Mouse (Mus musculus) neural tube, embryonic 12.5 days (tissue): ENCODE results near the gene Krit1. TPM values are rescaled to one million over a fixed set of nuclear protein-coding genes. Genes with fewer than 3 reads are reported as not detected.
A peak's percentile ranks its signal among the peaks of the same experiment; 100 is the strongest.
"Not testable (repeated sequence)": the region's sequence is repeated elsewhere in the genome, so short reads cannot be mapped to it uniquely, and the experiment has no call there.

Source experiments
- ATAC-seq: fragments of 200-750 bp; cut with Nextera tagmentation; 2 replicates; pipeline ENCODE4 v1.8.0; 2017; ENCODE audit warnings: low read depth, mild to moderate bottlenecking, moderate TSS enrichment, moderate library complexity; ENCODE audit not compliant: low FRiP score
- H3K27ac ChIP-seq: fragments of 300-500 bp; sonication (generic); 2 replicates; pipeline ENCODE4 v1.5.1; 2016
- H3K27me3 ChIP-seq: fragments of 300-500 bp; sonication (generic); replicated peaks from 2 replicates; pipeline ENCODE4 v1.6.1; 2016; ENCODE audit warnings: mild to moderate bottlenecking
- H3K36me3 ChIP-seq: fragments of 300-500 bp; sonication (generic); 2 replicates; pipeline ENCODE4 v1.6.1; 2016; ENCODE audit warnings: mild to moderate bottlenecking
- H3K4me1 ChIP-seq: fragments of 300-500 bp; sonication (generic); 2 replicates; pipeline ENCODE4 v1.6.1; 2016
- H3K4me2 ChIP-seq: fragments of 300-500 bp; sonication (generic); replicated peaks from 2 replicates; pipeline ENCODE4 v1.6.1; 2016; ENCODE audit warnings: mild to moderate bottlenecking
- H3K4me3 ChIP-seq: fragments of 300-500 bp; sonication (generic); 2 replicates; pipeline ENCODE4 v1.5.1; 2016
- H3K9ac ChIP-seq: fragments of 300-500 bp; sonication (generic); 2 replicates; pipeline ENCODE4 v1.6.1; 2016; ENCODE audit warnings: mild to moderate bottlenecking
- H3K9me3 ChIP-seq: fragments of 300-500 bp; sonication (generic); 2 replicates; pipeline ENCODE4 v1.6.1; 2016; ENCODE audit warnings: mild to moderate bottlenecking
- WGBS: fragments of 180-500 bp; shearing (Covaris S2); methylation state at CpG from one replicate; pipeline ENCODE4 v1.1.7; 2016; 5-methylcytosine and 5-hydroxymethylcytosine counted together
- polyA plus RNA-seq: library from polyadenylated mRNA; unstranded; fragments of >200 nt; fragmentation: Nextera tagmentation; extraction: Ambion mirVana; gene quantifications from 2 replicates; pipeline ENCODE4 v1.2.1, GENCODE M21; 2016

The Krit1 gene
- polyA plus RNA-seq: 69.4 and 73.5 TPM in 2 replicates

DNA sequence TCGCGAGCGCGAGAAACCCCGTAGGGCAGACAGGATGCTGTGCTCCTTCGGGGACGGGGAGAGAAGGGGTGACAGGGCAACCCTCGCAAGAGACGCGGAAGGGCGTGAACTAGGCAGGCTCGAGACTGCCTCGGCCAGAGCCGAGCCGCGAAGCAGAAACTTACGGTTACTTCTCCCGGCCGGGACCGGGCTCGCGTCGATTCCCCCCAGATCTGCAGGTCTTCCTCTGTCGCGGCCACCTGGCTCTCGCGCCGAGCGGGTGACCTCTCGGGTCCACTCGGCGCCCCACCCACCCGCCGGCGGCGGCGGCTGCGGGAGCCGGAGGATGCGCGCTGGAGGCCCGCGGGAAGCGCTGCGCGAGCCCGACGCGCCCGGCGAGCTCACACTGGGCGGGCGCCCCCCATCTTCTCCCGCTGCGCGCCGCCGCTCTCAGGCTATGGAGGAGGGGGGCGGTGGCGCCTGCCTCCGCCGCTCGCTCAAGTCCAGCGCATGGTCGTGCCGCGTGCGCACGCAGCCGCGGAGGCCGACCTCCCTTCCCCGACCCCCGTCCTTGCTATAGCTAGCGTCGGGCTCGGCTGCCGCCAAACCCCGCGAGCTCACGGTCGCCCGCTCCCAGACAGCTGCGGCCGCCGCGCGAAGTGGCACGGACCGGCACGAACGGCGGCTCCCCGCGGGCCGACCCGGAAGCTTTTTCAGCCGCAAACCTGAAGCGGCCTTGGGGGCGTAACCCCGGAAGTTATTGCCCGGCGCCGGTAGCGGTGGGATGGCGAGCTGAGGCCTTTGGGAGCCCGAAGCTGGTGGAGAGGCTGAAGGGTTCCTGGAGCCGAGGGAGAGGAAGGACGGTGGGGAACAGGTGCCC is at the start of gene Krit1, which contains the start of gene Ankib1:
TSS of gene Krit1 (plus strand) at position 752 of the 859 bp plus-strand sequence.
TSS of gene Ankib1 (minus strand) at position 493 of the 859 bp plus-strand sequence.
- no peaks in the 10 kb centered on the region for H3K9me3 ChIP-seq
- peak within 1 kb of the TSS; percentile 86 for H3K4me3 ChIP-seq
- H3K27me3 ChIP-seq: no peaks in the 10 kb centered on the region
- H3K9ac ChIP-seq: peak within 1 kb of the TSS; percentile 88
- no peaks in the 10 kb centered on the region for H3K36me3 ChIP-seq
- peaks cover 5% of the 10 kb centered on the region for H3K4me1 ChIP-seq
- WGBS: under 1% methylated on average over 105 of the region's 109 CpGs
- H3K4me2 ChIP-seq: peak within 1 kb of the TSS; percentile 82
- peak; percentile 95 for ATAC-seq
- peak within 1 kb of the TSS; percentile 88 for H3K27ac ChIP-seq

DNA sequence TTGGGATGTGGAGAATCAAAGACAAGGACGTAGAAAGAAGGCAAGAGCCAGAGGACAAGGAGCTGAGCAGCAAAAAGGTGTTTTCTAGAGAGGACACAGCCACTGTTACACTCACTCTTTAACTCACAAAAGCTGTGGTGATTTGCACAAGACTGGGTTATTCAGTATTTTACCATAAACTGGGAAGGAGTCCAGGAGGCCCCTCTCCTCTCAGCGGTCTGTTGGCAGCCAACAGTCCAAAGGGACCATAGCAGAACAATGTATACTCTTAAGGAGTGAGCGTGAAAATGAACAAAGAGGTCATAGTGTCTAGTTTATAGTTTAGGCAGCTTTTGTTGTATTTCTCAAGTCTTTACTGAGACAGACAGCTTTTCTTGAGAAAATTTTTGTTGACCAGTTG is 31.5 kb upstream of the Krit1 start:
- H3K36me3 ChIP-seq: peaks cover 6% of the 10 kb centered on the region; the same call in 1 of the 2 replicates
- H3K27ac ChIP-seq: no peak overlapping the region
- 68% methylated on average over 3 of the region's 3 CpGs for WGBS

DNA sequence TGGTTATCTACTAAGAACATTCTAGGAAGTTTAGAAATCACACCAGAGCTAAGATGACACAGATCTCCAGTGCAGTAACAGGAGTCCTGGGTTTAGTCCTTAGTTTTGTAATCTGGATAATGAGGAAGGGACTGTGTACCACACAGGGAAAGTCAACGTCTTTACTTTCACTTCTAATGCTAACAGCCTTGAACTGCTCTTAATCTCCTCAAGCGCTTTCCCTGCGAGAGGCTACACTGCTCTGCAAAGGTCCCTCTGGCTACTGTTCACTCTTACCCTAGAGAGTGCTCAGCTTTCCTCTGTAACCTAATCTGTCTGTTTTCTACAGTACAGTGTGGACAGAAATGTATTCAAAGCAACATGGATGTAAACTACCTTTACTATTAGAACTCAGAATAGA is 31.0 kb upstream of the Krit1 start:
- Histone ChIP-seq H3K9ac (no peak overlapping the region), H3K27me3 (no peaks in the 10 kb centered on the region), H3K4me1 (no peaks in the 10 kb centered on the region), H3K27ac (no peak overlapping the region), H3K36me3 (peaks cover 3% of the 10 kb centered on the region; the same call in 1 of the 2 replicates), H3K4me3 (no peak overlapping the region), H3K4me2 (no peak overlapping the region), H3K9me3 (no peaks in the 10 kb centered on the region)
- 75% methylated on average over 3 of the region's 3 CpGs for WGBS
- no peak for ATAC-seq

More for the DNA sequence above, 31.5 kb upstream of the Krit1 start:
- H3K9ac ChIP-seq: no peak overlapping the region
- H3K9me3 ChIP-seq: no peaks in the 10 kb centered on the region
- no peak overlapping the region for H3K4me2 ChIP-seq
- H3K4me1 ChIP-seq: no peaks in the 10 kb centered on the region
- ATAC-seq: no peak
- H3K4me3 ChIP-seq: no peak overlapping the region
- no peaks in the 10 kb centered on the region for H3K27me3 ChIP-seq

DNA sequence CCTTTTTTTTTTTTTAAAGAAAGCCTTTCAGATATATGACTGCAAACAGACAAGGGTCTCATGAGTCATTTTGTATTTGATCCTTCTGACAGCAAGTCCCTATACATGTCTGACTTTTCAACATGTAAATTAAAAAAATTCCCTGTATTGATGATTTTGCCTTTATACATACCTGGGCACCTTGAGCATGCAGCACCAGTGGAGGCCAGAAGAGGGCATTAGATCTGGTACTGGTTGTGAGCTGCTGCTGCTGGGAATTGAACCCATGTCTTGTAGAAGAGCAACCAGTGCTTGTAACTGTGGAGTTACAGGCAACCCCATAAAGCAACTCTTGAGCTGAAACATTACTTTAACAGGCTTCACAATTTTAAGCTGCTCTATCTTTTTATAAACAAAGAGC is 20.3 kb upstream of the Krit1 start:
- ATAC-seq: no peak
- no peaks in the 10 kb centered on the region for H3K36me3 ChIP-seq

DNA sequence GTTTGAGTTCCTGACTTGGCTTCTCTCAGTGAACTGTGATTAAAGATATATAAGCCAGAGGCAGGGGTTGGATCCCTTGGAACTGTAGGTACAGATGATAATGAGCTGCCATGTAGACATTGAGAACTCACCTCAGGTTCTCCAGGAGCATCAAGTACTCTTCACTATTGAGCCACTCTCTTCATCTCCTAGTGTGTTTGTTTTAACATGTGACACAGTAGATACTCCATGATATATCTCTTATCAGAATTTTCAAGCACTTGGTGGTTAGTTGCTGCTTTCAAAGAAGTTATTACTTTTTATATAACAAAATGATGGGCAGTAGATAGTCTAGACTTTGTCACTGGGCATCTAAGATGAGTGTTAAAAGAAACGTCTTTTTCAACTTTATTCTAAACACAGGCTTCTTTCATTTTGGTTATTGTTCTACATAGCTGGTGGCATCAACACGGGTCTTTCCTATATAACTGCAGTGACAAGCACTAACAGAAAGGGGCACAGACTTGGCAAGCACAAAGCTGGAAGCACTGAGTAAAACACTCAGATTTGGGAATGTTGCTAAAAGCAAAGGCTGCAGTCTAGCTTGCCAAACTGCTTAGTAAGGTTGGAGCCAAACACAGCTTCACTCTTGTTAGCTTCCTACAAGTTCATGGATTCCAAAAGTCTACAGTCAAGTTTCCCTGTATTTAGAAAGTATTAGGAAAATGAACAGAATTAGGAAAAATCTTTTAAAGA is 18.9 kb upstream of the Krit1 start:
- Histone ChIP-seq H3K4me3 (no peak overlapping the region), H3K27ac (no peak overlapping the region), H3K27me3 (no peaks in the 10 kb centered on the region), H3K9me3 (no peaks in the 10 kb centered on the region), H3K4me1 (no peaks in the 10 kb centered on the region), H3K36me3 (no peaks in the 10 kb centered on the region), H3K4me2 (no peak overlapping the region), H3K9ac (no peak overlapping the region)
- 80% methylated on average over 2 of the region's 2 CpGs for WGBS
- ATAC-seq: no peak

More for the DNA sequence above, 20.3 kb upstream of the Krit1 start:
- no peaks in the 10 kb centered on the region for H3K4me1 ChIP-seq
- no peak overlapping the region for H3K4me3 ChIP-seq
- no peak overlapping the region for H3K27ac ChIP-seq
- no peaks in the 10 kb centered on the region for H3K27me3 ChIP-seq
- H3K4me2 ChIP-seq: no peak overlapping the region
- H3K9ac ChIP-seq: no peak overlapping the region
- H3K9me3 ChIP-seq: no peaks in the 10 kb centered on the region

DNA sequence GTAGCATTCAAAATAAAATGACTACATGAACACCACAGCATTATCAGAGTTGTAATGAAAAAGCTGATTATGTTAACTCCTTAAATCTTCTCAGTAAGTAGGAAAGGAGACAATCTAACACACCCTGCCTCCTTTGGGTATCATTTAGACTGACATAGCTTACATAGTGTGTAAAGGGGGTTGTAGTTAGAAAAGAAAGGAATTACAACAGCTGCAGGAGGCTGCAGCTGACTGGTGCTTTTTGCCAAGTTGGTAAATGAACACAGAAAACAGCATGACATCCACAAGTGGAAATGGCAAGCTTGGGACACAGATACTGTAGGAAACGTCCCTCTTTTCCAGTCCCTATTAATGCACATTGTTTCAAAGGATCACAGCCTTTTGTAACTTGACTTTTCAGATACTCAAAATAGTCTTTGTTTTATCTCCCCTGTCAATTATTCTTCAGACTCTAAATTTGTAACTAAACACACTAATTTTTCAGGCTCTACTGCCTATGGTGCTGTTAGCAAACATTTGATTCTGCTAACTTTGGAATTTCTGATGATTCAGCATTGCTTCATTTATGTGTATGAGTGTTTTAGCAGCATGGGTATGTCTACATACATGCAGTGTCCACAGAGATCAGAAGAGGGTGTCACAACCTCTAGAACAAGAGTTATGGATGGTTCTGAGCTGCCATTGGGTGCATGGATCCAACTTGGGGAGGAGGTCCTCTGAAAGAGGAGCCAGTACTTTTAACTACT is 18.1 kb upstream of the Krit1 start:
- Histone ChIP-seq H3K27me3 (no peaks in the 10 kb centered on the region), H3K4me2 (no peak overlapping the region), H3K27ac (no peak overlapping the region), H3K36me3 (no peaks in the 10 kb centered on the region), H3K9me3 (no peaks in the 10 kb centered on the region), H3K4me3 (no peak overlapping the region), H3K9ac (no peak overlapping the region), H3K4me1 (no peaks in the 10 kb centered on the region)
- ATAC-seq: no peak
- 66% methylated on average over 1 of the region's 1 CpGs for WGBS

DNA sequence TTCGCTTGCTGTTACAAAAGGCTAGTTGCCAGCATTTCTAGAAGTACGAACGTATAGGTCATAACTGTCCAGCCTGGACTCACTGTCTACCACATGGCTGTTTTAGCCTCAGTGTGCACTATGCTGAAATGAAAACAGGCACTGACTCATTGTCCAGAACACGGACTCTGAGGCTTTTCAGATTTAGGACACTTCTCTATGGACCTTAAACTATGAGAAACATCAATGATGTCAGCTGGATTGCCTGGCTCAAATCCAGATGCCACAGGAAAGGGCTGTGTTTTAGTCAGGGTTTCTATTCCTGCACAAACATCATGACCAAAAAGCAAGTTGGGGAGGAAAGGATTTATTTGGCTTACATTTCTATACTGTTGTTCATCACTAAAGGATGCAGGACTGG is 15.4 kb upstream of the Krit1 start:
- 86% methylated on average over 4 of the region's 4 CpGs for WGBS
- H3K9ac ChIP-seq: no peak overlapping the region
- H3K27me3 ChIP-seq: no peaks in the 10 kb centered on the region
- no peak overlapping the region for H3K4me3 ChIP-seq
- H3K27ac ChIP-seq: no peak overlapping the region
- no peaks in the 10 kb centered on the region for H3K4me1 ChIP-seq
- H3K9me3 ChIP-seq: no peaks in the 10 kb centered on the region
- no peaks in the 10 kb centered on the region for H3K36me3 ChIP-seq
- ATAC-seq: no peak
- H3K4me2 ChIP-seq: no peak overlapping the region

DNA sequence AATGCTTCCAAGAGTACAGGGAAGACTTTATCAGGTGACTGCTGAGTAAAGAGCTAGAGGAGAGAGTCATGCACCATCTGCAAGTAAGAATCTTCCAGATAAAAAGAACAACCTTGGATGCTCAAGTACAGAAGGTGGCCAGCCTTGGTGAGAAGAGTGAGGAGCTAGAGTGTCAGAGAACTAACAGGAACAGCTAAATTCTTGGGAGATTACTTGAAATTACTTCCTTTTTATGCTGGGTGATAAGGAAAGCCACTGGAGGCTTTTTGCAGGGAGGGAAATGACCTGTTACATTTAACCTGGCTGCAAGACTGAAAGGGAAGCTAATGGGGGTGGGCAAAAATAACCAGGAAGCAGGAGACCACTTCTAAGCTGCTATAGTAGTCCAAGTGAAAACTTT is 11.9 kb upstream of the Krit1 start:
- no peak overlapping the region for H3K27ac ChIP-seq
- no peak overlapping the region for H3K9ac ChIP-seq
- H3K36me3 ChIP-seq: no peaks in the 10 kb centered on the region
- no peaks in the 10 kb centered on the region for H3K4me1 ChIP-seq
- H3K4me2 ChIP-seq: no peak overlapping the region
- no peak for ATAC-seq
- no peak overlapping the region for H3K4me3 ChIP-seq
- no peaks in the 10 kb centered on the region for H3K27me3 ChIP-seq
- no peaks in the 10 kb centered on the region for H3K9me3 ChIP-seq

DNA sequence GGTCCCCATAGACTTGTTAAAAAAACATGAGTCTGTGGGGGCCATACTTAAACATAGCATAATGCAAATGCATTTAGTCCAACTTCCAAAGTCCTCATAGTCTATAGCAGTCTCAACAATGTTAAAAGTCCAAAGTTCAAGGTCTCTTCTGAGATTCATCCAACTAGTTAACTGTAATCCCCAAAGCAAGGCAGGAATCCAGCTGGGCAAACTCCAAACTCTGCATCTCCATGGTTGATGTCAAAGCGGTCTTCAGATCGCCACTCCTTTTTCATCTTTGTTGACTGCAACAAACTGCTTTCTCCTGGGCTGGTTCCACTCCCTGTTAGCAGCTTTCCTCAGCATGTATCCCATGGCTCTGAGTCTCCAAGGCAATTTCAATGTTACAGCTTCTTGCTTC is 5.9 kb upstream of the Krit1 start:
- 95% methylated on average over 2 of the region's 2 CpGs for WGBS
- not testable (repeated sequence) for H3K4me3 ChIP-seq, H3K4me1 ChIP-seq, H3K27ac ChIP-seq, H3K9me3 ChIP-seq, H3K9ac ChIP-seq, H3K4me2 ChIP-seq, ATAC-seq, H3K27me3 ChIP-seq, H3K36me3 ChIP-seq

DNA sequence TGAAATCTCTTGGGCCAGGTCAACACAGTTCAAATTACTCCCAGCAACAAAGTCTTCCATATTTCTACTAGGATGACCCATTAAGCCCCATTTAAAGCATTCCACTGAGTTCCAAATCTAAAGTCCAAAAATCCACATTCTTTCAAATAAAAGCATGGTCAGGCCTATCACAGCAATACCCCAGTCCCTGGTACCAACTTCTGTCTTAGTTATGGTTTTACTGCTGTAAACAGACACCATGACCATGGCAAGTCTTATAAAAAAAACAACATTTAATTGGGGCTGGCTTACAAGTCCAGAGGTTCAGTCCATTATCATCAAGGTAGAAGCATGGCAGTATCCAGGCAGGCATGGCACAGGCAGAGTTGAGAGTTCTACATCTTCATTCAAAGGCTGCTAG is 4.3 kb upstream of the Krit1 start:
- H3K9ac ChIP-seq, ATAC-seq: not testable (repeated sequence)

DNA sequence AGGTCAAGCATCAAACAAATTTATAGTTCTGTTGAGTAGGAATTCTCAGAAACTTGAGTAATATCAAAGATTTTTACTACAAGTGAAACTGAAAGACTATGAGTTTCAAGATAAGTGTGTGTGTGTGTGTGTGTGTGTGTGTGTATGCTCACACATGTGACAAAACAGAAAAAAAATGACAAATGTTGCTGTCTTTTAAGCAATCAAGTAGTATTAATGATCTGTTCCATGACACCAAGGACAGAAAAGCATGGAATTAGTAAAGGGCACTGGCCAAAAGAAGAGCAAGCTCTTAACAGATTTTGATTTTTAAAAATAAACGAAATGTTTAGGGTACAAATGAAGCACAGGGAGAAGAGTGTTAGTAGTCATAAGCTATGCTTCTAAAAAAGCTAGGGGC is 2.9 kb upstream of the Krit1 start:
- Histone ChIP-seq H3K4me1 (peaks cover 5% of the 10 kb centered on the region), H3K4me3 (no peak overlapping the region), H3K9me3 (no peaks in the 10 kb centered on the region), H3K4me2 (no peak overlapping the region), H3K27ac (no peak overlapping the region), H3K9ac (no peak overlapping the region), H3K27me3 (no peaks in the 10 kb centered on the region), H3K36me3 (no peaks in the 10 kb centered on the region)
- 83% methylated on average over 1 of the region's 1 CpGs for WGBS
- ATAC-seq: no peak

More for the DNA sequence above, 4.3 kb upstream of the Krit1 start:
- H3K27me3 ChIP-seq, H3K36me3 ChIP-seq, H3K27ac ChIP-seq, H3K4me2 ChIP-seq, H3K9me3 ChIP-seq, H3K4me1 ChIP-seq, H3K4me3 ChIP-seq: not testable (repeated sequence)

DNA sequence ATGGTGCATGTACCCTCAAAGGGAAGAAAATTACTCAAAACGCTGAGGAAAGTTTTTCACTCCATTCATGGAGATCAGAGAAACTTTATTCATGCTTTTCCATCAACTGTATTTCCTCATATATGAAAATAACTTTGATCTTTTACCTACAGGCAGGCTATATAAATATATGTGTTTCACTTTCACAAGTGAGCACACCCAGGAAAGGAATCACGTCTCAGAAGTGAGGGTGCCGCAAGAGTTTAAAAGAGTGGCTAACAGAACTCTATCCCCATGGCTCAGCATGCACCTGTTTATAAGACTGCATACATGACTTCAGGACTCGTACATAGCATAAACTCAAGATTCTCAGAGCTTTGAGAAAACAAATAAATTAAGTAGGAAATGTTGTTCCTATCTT is 2.1 kb upstream of the Krit1 start:
- H3K36me3 ChIP-seq: no peaks in the 10 kb centered on the region
- H3K4me2 ChIP-seq: peak overlapping the region; percentile 42; the same call in 1 of the 2 replicates
- no peak for ATAC-seq
- no peak overlapping the region for H3K9ac ChIP-seq
- no peak overlapping the region for H3K4me3 ChIP-seq
- H3K27me3 ChIP-seq: no peaks in the 10 kb centered on the region
- WGBS: 85% methylated on average over 4 of the region's 4 CpGs
- no peaks in the 10 kb centered on the region for H3K9me3 ChIP-seq
- no peak overlapping the region for H3K27ac ChIP-seq
- H3K4me1 ChIP-seq: peaks cover 5% of the 10 kb centered on the region
